Mouse (Mus musculus): Measurements from ENCODE around the gene Tmem72.

Tmem72 gene

DNA sequence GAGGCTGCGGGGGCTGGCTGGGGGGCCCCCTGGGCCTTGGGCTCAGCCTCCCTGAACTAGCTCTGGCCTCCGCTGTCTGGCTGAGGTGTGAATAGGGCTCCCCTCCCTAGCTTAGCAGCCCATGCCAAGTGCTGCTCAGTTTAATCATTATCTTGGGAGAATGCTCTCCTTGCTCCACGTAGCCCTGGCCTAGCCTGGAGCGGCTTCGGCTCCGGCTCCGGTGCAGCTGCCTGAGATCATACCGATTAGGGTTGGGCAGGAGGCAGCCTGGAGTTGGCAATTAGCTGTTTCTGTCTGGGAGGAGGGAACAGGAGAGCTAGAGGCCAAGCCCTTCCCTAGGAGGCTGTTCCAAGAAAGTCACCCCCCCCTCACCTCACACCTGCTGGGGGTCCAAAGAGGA, at the start of gene Tmem72:
Tmem72 (minus strand) TSS at position 248 of the 400 bp plus-strand sequence.
- DNase-seq (ENCODE audit: low read depth, low spot score) = no peak
- Histone ChIP-seq H3K27me3 (ENCODE audit: control insufficient read depth, insufficient read depth, low read length, poor library complexity, severe bottlenecking) (no peaks in the 10 kb centered on the region), H3K36me3 (ENCODE audit: control insufficient read depth, insufficient read depth, low read length, poor library complexity, severe bottlenecking) (no peaks in the 10 kb centered on the region)

DNA sequence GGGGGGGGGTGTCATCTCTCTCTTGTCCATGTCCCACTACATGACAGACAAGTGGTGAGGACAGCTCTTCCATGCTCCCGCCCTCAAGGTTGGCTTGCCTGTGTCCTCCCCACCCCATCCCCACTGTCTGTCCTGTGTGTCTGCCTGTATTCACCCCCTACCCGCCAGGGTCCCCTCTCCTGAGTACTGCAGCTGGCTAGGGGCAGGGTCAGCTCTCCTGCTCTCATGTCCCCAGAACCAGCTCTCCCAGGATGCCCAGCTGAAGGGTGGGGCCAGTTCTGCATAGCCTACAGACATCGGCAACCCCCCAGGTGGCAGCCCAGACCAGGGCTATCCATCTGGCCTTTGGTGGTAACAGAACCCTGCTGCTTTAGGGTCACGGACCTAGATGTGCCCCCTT, 47.8 kb upstream of the Tmem72 start:
- Histone ChIP-seq H3K27me3 (ENCODE audit: control insufficient read depth, insufficient read depth, low read length, poor library complexity, severe bottlenecking) (no peaks in the 10 kb centered on the region; the same call in 1 of the 2 replicates), H3K36me3 (ENCODE audit: control insufficient read depth, insufficient read depth, low read length, poor library complexity, severe bottlenecking) (no peaks in the 10 kb centered on the region)
- DNase-seq (ENCODE audit: low read depth, low spot score) = no peak

DNA sequence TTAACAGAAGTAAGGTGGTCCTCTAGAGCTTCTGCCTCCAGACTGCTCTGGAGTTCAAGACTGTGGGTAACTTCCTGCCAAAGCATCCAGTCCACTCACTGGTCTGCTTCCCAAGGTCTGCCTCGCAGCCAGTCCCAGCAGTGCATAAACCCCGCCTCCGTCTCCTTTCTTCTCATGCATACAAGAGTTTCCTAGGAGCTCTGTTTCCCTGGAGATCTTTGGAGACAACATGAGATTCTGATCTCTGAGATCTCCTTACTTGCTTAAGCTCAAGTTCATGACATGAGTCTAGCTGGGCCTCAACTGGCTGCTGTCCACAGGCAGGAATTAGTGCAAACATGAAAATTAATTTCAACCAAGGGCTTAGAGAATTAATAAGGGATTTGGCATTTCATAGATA, 45.6 kb upstream of the Tmem72 start:
- no peaks in the 10 kb centered on the region for H3K36me3 ChIP-seq (ENCODE audit: control insufficient read depth, insufficient read depth, low read length, poor library complexity, severe bottlenecking)
- DNase-seq (ENCODE audit: low read depth, low spot score) = no peak
- H3K27me3 ChIP-seq (ENCODE audit: control insufficient read depth, insufficient read depth, low read length, poor library complexity, severe bottlenecking) = no peaks in the 10 kb centered on the region; the same call in 1 of the 2 replicates

DNA sequence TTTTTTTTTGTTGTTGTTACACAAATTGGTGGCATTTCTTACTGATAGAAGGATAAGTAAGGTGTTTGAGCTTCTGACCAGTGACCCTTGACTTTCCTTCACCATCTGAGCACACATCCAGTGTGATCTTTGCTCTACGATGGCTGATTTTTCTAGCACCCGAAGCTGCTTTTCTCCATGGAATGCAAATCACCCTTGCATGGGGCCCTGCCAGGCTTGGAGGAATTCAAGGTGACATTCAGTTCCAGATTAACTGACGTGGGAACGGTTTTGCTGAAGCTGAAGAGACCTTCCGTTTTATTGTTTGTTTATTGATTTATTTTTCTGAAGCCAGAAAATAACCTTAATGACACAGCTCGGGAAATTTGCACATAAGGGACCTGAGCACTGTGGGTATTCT, 43.5 kb upstream of the Tmem72 start:
- Histone ChIP-seq H3K36me3 (ENCODE audit: control insufficient read depth, insufficient read depth, low read length, poor library complexity, severe bottlenecking) (no peaks in the 10 kb centered on the region), H3K27me3 (ENCODE audit: control insufficient read depth, insufficient read depth, low read length, poor library complexity, severe bottlenecking) (no peaks in the 10 kb centered on the region)
- no peak for DNase-seq (ENCODE audit: low read depth, low spot score)

DNA sequence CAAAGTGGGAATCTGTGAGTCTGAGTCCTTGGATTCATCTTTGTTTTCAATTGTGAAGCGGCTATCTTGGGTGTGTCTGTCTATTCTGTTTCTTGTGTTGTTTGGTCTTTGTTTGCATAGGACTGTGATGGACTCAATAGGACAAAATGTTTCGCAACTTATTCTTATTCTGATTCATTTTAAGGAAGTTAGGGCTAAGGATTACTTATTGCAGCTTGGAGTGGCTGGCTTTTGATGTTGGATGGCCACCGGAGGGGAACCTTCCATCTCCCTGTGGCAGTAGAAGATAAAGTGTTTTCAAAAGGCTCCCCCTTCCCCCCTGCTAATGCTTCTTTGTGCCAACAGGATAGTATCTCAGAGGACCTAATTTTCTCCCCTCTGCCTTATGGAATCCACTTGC, 39.7 kb upstream of the Tmem72 start:
- DNase-seq (ENCODE audit: low read depth, low spot score) = no peak
- Histone ChIP-seq H3K36me3 (ENCODE audit: control insufficient read depth, insufficient read depth, low read length, poor library complexity, severe bottlenecking) (no peaks in the 10 kb centered on the region), H3K27me3 (ENCODE audit: control insufficient read depth, insufficient read depth, low read length, poor library complexity, severe bottlenecking) (no peaks in the 10 kb centered on the region)

DNA sequence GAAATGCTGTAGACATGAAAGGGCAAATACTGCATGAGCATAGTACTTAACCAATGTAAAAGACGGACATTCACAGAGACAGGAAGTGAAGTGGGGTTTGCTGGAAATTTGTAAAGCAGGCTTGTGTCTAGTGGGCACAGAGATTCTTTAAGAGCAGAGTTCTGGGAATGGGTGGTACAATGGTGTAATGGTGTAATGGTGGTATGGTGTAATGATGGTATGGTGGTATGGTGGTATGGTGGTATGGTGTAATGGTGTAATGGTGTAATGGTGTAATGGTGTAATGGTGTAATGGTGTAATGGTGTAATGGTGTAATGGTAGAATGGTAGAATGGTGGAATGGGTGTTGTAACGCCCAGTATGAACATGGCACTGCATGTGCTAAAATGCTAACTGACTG, 21.3 kb upstream of the Tmem72 start:
- no peaks in the 10 kb centered on the region for H3K27me3 ChIP-seq (ENCODE audit: control insufficient read depth, insufficient read depth, low read length, poor library complexity, severe bottlenecking)
- H3K36me3 ChIP-seq (ENCODE audit: control insufficient read depth, insufficient read depth, low read length, poor library complexity, severe bottlenecking) = no peaks in the 10 kb centered on the region
- no peak for DNase-seq (ENCODE audit: low read depth, low spot score)

DNA sequence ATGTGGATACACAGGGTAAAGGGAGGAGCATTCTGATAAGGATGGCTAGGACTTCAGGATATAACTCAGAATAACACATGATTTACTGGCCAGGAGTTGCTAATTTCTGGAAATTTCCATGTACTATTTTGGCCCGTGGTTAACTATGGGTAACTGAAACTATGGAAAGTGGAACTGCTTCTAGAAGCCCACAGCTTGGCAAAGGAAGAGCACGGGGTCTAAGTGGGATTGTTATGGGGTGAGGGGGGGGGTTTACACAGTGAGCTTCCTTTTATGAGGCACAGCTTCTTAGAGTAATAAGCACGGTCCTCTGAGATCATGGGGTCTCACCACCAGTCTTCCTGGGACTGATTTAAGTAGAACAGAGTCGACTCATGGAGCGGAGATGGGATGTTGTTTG, 18.6 kb upstream of the Tmem72 start:
- no peak for DNase-seq (ENCODE audit: low read depth, low spot score)
- no peaks in the 10 kb centered on the region for H3K36me3 ChIP-seq (ENCODE audit: control insufficient read depth, insufficient read depth, low read length, poor library complexity, severe bottlenecking)

DNA sequence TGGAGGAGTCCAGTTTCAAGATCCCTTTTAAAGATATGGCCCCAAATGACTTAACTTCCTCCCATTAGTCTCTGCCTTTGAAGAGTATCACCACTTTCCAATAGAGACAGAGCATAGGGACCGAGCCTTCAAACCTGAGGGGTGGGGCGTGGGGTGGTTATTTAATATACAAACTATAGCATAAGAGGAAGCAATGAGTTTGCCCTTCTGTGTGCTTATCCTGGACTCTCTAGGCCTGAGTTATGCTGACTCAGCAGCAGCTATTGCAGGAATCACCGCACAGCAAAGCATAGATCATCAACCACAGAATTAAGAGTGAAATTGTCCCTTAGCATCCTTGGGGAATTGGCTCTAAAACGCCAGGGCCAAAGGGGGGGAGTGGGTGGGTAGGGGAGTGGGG, 16.9 kb upstream of the Tmem72 start:
- H3K36me3 ChIP-seq (ENCODE audit: control insufficient read depth, insufficient read depth, low read length, poor library complexity, severe bottlenecking) = no peaks in the 10 kb centered on the region
- DNase-seq (ENCODE audit: low read depth, low spot score) = no peak
- no peaks in the 10 kb centered on the region for H3K27me3 ChIP-seq (ENCODE audit: control insufficient read depth, insufficient read depth, low read length, poor library complexity, severe bottlenecking)

More for the DNA sequence above, 18.6 kb upstream of the Tmem72 start:
- H3K27me3 ChIP-seq (ENCODE audit: control insufficient read depth, insufficient read depth, low read length, poor library complexity, severe bottlenecking) = no peaks in the 10 kb centered on the region

DNA sequence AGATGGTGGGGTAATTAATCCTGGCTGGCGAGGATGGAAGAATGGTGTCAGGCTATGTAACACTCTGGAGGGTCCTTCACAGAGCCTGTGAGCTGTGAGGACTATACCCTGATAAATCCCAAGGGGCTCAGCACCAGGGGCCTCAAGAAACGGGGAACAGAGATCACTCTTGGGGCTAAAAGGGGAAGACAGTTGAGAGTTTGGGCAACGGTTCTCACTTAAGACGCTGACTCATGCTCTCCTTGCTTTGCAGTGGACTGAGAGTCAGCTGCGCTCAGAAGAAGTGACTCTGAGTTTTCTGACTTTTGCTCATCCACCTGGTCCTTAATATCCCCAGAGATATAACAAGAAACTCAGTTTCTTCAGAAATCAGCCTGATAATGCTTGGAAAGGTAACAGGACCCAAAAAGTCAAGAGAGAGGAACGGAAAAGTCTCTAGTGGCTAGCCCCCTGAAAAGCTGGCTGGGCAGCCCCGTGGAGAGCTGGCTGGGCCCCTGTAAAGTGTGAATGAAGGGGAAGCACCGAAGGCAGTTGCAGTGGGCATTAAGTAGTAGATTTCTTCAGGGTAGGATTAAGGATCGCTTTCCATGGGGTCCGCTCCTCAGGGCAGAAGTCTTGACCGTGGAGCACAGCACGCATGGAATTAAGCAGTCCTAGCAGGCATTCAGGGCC, 7.9 kb upstream of the Tmem72 start:
- no peaks in the 10 kb centered on the region for H3K36me3 ChIP-seq (ENCODE audit: control insufficient read depth, insufficient read depth, low read length, poor library complexity, severe bottlenecking)
- peak; percentile 41 for DNase-seq (ENCODE audit: low read depth, low spot score)

DNA sequence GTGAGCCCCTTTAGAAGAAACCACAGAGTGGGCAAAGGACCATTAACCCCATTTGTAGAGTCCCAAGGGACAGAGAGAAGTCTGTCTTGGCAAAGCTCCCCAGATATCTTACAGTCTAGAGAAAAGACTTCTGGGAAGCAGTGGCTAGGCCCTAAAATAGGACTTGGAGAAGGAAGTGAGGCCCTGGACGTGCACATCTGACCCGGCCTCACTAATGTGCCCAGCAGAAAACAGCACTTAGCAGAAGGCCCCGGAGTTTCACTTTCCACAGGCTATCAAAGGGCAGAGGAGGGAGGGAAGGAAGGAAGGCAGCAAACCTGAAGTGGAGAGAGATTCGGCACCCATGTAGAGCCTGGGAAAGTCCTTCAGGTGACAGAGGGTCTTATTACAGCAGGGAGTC, 2.2 kb upstream of the Tmem72 start:
- H3K36me3 ChIP-seq (ENCODE audit: control insufficient read depth, insufficient read depth, low read length, poor library complexity, severe bottlenecking) = no peaks in the 10 kb centered on the region
- no peaks in the 10 kb centered on the region for H3K27me3 ChIP-seq (ENCODE audit: control insufficient read depth, insufficient read depth, low read length, poor library complexity, severe bottlenecking)
- no peak for DNase-seq (ENCODE audit: low read depth, low spot score)

More for the DNA sequence above, 7.9 kb upstream of the Tmem72 start:
- no peaks in the 10 kb centered on the region; the same call in 1 of the 2 replicates for H3K27me3 ChIP-seq (ENCODE audit: control insufficient read depth, insufficient read depth, low read length, poor library complexity, severe bottlenecking)

DNA sequence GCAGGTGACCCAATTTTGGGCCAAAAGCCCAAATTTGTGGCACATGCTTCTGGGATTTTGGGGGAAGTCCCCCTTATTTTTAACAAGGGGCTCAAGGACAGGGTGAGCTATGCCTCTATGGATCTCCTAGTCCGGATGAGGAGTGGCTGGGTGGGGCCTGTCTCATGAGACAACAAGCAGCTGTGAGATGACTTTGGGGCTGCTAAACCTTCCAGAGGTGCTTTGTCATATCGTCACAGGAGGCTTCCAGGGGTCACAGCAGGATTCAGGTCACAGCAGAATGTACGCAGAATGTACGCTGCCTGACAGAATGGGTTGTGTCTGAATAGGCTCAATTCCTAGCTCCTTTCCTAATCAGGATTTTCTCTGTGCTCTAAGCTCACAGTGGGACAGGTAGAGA, 1.6 kb upstream of the Tmem72 start:
- no peak for DNase-seq (ENCODE audit: low read depth, low spot score)
- H3K27me3 ChIP-seq (ENCODE audit: control insufficient read depth, insufficient read depth, low read length, poor library complexity, severe bottlenecking) = no peaks in the 10 kb centered on the region
- H3K36me3 ChIP-seq (ENCODE audit: control insufficient read depth, insufficient read depth, low read length, poor library complexity, severe bottlenecking) = no peaks in the 10 kb centered on the region

DNA sequence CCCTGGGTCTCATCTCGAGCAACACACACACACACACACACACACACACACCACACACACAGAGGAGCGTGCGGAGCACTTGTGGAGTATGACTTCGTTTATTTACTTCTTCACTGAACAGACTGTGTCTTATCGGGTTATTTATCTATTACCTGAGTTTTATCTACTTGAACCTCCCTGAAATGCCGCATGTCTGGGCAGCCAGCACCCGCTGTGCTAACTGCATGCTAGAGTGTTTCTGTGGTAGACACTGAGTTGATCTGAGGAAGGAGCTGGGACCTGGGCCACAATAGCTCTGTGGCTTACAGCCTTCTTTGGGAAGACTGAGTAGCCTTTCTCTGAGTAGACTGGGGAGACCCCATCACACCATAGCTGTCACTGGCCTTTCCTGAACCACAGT, 1.1 kb upstream of the Tmem72 start:
- H3K36me3 ChIP-seq (ENCODE audit: control insufficient read depth, insufficient read depth, low read length, poor library complexity, severe bottlenecking) = no peaks in the 10 kb centered on the region
- no peak for DNase-seq (ENCODE audit: low read depth, low spot score)

DNA sequence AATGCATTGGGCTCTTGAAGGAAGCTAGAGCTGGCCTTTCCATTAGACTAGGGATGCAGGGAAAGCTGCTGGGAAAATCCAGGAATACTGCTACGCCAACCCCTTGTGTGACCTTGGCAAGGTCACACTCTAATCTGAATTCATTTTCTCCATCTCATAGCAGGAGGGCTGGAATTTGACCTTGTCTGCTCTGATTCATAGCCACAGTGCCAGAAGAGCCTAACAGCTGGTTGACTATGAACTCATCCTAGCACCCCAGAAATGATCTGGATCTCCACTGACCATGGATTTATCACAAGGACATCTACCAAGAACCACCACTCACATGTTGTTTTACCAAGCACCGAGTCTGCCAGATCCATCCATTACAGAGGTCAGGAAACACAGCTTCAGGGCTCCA, 1.5 kb downstream of the Tmem72 start:
- H3K27me3 ChIP-seq (ENCODE audit: control insufficient read depth, insufficient read depth, low read length, poor library complexity, severe bottlenecking) = no peaks in the 10 kb centered on the region
- no peak for DNase-seq (ENCODE audit: low read depth, low spot score)
- no peaks in the 10 kb centered on the region for H3K36me3 ChIP-seq (ENCODE audit: control insufficient read depth, insufficient read depth, low read length, poor library complexity, severe bottlenecking)

More for the DNA sequence above, 1.1 kb upstream of the Tmem72 start:
- no peaks in the 10 kb centered on the region for H3K27me3 ChIP-seq (ENCODE audit: control insufficient read depth, insufficient read depth, low read length, poor library complexity, severe bottlenecking)

DNA sequence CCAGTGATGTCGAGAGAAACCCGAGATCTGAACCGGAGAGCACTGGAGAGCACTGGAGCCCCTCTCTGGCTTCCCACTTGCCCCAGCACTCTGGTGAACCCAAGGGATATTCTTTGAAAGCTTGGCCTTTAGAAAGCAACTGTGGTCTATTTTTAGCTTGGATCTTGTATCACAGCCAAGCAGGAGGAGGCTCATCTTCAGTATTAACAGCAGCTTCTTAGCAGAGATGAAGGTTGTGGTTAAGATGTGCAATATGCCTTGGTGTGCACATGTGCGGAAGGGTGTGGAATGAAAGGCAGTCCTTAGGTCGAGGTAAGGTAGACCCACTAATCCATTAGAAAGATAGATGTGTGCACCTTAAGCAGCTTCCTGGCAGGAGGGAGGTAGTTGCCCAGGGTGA, 2.1 kb downstream of the Tmem72 start:
- H3K27me3 ChIP-seq (ENCODE audit: control insufficient read depth, insufficient read depth, low read length, poor library complexity, severe bottlenecking) = no peaks in the 10 kb centered on the region
- no peak for DNase-seq (ENCODE audit: low read depth, low spot score)

DNA sequence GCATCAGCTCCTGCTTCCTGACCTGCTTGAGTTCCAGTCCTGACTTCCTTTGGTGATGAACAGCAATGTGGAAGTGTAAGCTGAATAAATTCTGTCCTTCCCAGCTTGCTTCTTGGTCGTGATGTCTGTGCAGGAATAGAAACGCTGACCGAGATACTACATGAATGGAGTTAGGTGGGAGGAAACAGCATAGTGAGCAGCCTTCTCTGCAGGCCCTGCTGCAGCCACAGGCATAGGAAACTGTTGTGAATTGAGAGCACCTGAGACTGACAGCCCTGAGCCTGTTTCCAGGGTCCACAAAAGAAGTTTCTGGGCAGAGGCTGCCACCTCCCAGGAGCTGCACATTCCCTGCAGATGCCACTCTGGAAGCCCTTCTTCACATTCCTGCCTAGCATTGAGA, 2.7 kb downstream of the Tmem72 start:
- no peak for DNase-seq (ENCODE audit: low read depth, low spot score)
- Histone ChIP-seq H3K27me3 (ENCODE audit: control insufficient read depth, insufficient read depth, low read length, poor library complexity, severe bottlenecking) (no peaks in the 10 kb centered on the region), H3K36me3 (ENCODE audit: control insufficient read depth, insufficient read depth, low read length, poor library complexity, severe bottlenecking) (no peaks in the 10 kb centered on the region)

More for the DNA sequence above, 2.1 kb downstream of the Tmem72 start:
- H3K36me3 ChIP-seq (ENCODE audit: control insufficient read depth, insufficient read depth, low read length, poor library complexity, severe bottlenecking) = no peaks in the 10 kb centered on the region

DNA sequence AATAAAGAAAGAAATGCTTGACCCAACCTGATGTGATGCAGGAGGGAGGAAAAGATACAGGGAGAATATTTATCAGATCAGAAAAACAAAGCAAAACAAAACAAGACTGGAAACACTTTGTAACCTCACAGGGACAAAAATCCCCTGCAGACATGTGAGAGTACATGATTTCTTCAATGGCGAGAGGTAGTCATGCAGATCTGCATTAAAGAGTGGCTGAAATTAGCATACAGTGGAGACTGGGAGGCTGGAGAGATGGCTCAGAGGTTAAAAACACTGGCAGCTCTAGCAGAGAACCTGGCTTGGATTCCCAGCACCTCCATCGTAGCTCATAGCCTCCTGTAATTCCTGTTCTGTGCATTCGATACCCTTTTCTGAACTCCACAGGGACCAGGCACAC, 4.2 kb downstream of the Tmem72 start:
- no peaks in the 10 kb centered on the region for H3K27me3 ChIP-seq (ENCODE audit: control insufficient read depth, insufficient read depth, low read length, poor library complexity, severe bottlenecking)
- no peak for DNase-seq (ENCODE audit: low read depth, low spot score)
- no peaks in the 10 kb centered on the region for H3K36me3 ChIP-seq (ENCODE audit: control insufficient read depth, insufficient read depth, low read length, poor library complexity, severe bottlenecking)

All from splenic B cell, adult 2 months (primary cell).